Mouse (Mus musculus): ENCODE results near the gene Kat2a.

GRCm38 (mm10) chr11:100711783-100712615 is at the start of gene Kat2a:
- TF ChIP-seq JUND (IDR thresholded peaks at IDR 0.05; ENCODE audit: low read depth, low read length) (no peak), TAL1 (IDR thresholded peaks at IDR 0.05; ENCODE audit: low read length) (no peak)

Measured in MEL (cell line).